Mouse (Mus musculus) embryo, embryonic 11.5 days (tissue): Measurements from ENCODE around the gene Stap1.

Source experiments
- DNase-seq: peaks from one replicate; pipeline ENCODE4 v3.0.0-alpha.2; 2012; ENCODE audit warnings: low read depth, low spot score

Stap1 gene

DNA sequence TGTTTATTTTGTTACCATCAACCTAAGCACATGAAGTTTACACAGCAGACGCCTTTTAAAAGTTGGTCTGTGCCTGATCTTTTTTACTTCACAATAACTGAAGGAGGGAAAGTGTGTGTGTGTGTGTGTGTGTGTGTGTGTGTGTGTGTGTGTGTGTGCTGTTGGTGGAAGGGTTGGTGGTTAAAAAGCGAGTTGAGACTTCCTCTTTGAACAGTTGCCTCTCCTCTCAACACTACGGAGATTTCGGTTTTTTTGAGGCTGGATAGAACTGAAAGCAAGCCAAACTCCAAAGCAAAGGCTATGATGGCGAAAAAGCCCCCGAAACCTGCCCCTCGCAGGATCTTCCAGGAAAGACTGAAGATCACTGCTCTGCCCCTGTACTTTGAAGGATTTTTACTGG lies at the start of gene Stap1:
TSS of gene Stap1 (plus strand) at position 209 of the 400 bp plus-strand sequence.
- DNase-seq = no peak

- DNase-seq = no peak
Observed at GRCm38 (mm10) chr5:86029820-86030219, 41.7 kb upstream of the Stap1 start.

- DNase-seq = no peak
Observed at GRCm38 (mm10) chr5:86063501-86063900, 8.0 kb upstream of the Stap1 start.

- peak; percentile 95 for DNase-seq
Observed at GRCm38 (mm10) chr5:86065101-86065875, 6.3 kb upstream of the Stap1 start, which contains the start of gene Cenpc1. Cenpc1 (minus strand) TSS chr5:86065583.

DNA sequence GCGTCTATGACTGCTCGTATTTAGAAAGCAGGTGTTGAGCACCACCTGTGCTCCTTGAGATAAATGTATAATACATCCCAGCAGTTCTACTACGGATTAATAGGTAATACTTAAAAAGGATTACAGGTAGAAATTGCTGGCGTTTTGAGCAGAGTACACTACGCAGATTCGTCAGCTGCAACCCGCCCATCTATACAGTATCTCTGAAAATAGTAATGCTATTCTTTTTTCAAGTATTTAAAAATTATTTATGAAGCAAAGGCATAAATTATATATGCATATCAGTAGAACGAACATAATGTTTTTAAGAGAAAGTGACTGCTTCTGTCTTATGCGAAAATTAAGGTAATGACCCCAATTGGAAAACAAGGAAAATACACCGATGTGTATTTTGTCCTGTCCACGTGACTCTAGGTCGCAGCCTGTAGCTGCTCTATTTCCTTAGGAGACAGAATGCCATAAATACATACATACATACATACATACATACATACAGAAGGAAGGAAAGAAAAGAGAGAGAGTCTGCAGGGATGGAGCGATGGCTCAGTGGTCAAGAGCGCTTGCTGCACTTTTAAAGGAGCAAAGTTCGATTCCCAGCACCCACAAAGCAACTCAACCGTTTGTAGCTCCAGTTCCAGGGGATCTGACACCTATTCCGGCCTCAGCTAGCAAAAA lies 5.5 kb upstream of the Stap1 start:
- DNase-seq = no peak

DNA sequence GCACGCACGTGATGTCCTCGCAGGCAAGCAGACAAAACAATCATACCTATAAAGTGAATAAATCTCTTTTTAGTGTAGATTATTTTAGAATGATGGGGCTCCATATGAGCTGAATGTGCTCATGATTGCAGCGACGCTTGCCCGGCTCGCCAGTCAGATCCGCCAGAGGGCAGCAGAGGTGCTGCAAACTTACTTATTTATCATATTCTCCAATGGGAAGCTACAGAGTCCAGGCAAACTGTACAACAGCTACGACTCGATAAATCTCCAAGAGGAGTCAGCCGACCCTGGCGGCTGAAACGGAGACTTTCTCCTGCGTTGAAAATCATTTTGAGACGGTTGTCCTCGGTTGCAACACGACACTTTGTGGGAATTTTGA lies 5.0 kb upstream of the Stap1 start:
- DNase-seq = peak; percentile 85

DNA sequence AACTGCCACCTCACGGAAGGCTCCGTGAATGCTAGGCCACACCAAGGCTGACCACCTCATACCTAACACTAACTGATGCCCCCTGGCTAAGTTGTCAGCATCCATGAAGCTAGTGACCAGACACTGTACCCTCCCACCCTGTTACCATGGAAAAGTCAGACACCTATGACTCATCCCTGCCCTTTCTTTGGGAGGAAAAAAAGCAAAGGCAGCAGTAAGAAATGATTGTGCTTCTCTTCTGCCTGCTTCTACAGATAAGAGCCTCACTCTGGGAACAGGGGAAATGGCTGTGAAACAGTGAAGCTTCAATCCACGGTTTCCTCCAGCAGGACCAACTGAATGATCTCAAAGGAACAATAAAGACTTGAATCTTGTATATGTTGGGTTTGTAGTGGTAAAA lies 3.1 kb upstream of the Stap1 start:
- DNase-seq = no peak

DNA sequence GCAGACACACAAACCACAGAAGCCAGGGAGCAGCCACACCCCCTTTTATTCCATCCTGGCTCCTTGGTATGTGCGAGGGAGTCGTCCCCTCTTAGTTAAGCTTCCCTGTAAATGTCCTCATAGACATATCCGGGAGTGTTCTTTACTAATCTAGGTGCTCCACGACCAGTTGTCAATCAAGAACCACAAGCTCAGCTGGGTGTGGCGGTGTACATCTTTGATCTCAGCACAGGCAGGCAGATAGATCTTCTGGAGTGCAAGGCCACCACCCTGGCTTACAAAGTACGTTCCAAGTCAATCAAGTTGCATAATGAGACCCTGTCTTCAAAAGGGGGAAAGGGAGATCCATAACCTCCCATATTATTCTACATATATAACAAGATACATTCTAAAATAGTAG lies 2.4 kb upstream of the Stap1 start:
- DNase-seq = no peak

DNA sequence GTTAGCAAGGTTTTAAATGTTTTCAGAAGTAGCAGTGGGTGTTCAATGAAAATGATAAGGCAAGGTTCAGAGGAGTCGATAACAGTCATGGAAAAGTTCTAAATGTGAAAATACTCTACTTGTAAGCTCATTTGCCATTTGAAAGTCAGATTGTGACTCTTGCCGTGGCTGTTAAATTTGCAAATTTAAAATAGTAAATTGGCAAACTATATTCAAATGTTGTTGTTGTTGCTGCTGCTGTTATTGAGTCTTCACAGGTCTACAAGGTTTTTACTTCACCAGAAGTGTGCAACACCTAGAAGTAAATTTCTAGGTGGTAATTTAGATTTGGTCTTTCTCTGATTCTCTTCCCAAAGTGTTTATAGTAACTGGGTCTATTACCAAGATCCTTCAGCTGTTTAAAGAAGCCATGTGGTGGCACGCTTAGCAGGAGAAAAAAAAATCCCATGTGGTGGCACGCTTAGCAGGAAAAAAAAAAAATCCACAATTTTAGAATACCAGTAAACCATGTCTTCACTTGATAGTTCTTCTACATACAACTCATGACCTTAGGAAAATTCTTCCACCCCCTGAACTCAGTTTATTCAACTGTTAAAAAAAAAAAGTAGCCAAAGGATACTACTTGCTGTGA lies 1.3 kb downstream of the Stap1 start:
- no peak for DNase-seq

GRCm38 (mm10) chr5:86078720-86079334 lies 7.3 kb downstream of the Stap1 start:
- no peak for DNase-seq

GRCm38 (mm10) chr5:86083987-86084386 lies 12.4 kb downstream of the Stap1 start:
- no peak for DNase-seq

DNA sequence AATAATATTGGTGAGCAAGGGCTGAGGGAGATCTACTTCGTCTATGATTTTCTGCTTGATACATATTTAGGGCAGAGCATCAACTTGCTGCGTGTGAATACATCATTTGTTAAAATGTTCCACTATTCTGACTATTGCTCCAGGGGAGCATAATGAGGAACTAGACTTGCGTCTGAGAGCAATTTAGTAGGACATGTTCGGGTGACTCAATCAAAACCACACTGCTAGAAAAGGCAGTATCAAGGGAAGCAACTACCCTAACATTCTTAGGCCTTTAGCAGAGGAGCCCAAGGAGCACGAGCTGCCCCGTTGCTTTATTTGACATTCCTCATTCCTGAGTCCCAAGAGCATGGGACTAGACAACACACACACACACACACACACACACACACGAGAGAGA lies 13.4 kb downstream of the Stap1 start:
- DNase-seq = no peak

- no peak for DNase-seq
Observed at GRCm38 (mm10) chr5:86086751-86087150, 15.2 kb downstream of the Stap1 start.

- no peak for DNase-seq
Observed at GRCm38 (mm10) chr5:86094754-86095153, 23.2 kb downstream of the Stap1 start.

GRCm38 (mm10) chr5:86098988-86099387 lies 27.4 kb downstream of the Stap1 start:
- DNase-seq = no peak

GRCm38 (mm10) chr5:86100621-86101020 lies 29.1 kb downstream of the Stap1 start:
- DNase-seq = no peak

DNA sequence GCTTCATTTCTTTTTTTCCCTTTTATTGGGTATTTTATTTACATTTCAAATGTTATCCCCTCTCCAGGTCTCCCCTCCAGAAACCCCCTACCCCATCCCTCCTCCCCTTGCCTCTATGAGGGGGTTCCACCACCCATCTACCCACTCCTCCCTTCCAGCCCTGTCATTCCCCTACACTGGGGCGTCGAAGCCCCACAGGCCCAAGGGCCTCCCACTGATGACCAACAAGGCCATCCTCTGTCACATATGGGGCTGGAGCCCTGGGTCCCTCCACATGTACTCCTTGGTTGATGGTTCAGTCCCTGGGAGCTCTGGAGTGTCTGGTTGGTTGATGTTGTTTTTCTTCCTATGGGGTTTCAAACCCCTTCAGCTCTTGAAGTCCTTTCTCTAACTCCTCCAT lies 30.6 kb downstream of the Stap1 start:
- no peak for DNase-seq

DNA sequence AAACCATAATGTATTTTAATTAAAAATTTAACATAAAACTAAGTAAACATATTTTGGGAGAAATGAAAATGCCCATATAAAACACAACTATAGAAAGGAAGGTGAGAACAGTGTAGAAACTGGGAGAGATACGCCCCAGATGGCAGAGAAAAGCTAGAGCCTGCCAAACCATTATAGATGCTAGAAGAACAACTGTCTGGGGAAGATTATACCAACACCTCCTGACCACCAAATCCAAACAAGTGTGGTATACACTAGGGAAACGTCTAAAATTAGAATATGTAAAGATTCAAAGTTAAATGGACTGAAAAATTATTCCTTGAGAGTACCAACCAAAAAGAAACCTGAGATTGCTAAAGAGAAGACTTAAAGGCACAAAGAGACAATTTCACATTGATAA lies 35.1 kb downstream of the Stap1 start:
- no peak for DNase-seq

- DNase-seq = no peak
Observed at GRCm38 (mm10) chr5:86111074-86111473, 39.5 kb downstream of the Stap1 start.

DNA sequence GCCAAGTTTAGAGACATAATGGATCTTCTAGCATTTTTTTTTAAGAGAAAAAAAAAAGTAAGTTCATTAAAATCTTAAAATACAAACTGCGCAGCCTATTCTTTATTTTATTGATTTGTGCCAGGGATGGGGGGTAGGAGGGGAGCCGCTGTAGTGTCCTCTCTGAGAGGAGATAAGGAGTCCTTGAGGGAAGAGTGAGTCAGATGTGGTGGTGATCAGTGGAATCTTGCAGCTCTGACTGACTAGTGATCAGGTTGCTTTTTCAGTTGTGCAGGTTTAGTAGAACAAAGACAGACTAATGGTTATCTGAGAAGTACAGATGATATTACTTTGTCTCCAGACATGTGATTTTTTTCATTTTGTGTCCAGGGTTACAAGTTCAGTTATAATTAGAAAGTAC lies 41.5 kb downstream of the Stap1 start:
- DNase-seq = no peak

GRCm38 (mm10) chr5:86113997-86114396 lies 42.5 kb downstream of the Stap1 start:
- no peak for DNase-seq

DNA sequence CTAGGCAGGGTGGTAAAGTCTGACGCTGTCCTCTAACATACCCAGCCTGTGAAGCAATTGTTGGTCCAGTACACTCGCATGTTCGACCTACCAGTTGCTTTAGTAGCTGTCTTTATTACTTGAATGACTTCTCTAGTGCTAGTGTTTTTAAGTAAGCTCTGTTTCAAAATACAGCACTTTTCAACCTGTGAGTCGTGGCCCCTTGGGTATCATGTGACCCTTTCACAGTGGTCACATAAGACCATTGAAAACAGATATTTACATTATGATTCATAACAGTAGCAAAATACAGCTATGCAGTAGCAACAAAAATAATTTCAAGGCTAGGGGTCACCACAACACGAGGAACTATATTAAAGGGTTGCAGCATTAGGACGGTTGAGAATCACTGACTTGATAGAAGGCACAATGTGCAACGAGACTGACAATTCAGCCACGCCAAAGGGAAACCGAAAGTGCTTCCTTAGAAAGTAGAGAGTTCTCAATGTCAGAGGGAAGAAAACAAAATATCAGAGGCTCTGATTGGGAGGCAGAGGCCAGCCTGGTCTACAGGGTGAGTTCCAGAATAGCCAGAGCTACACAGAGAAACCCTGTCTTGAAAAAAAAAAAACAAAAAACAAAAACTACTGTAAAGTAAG lies 47.0 kb downstream of the Stap1 start:
- DNase-seq = no peak
